Mouse (Mus musculus): ENCODE measurements around the gene Gm3448.
"Not testable (repeated sequence)": the region's sequence is repeated elsewhere in the genome, so short reads cannot be mapped to it uniquely, and the experiment has no call there.

DNA sequence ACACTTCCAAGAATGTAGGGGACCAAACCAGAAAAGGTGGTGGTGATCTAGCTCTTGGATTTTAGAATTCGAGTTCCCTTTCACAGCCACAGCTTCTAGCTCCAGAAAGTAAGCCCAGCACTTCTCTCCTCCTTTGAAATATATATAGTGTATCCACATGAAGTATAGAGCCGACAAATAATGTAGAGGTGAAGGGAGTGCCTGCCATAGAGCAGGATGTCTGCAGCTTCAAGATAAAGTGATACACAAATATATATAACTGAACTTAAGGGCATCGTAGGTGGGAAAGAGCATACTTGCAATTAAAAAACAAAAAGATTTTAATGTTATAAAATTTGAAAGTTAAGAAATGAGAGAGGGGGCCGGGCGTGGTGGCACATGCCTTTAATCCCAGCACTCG lies 15.8 kb downstream of the Gm3448 start:
- not testable (repeated sequence) for TF ChIP-seq TAL1, GATA1 (IDR thresholded peaks at IDR 0.05; ENCODE audit: low read length)
